Mouse (Mus musculus) right cerebral cortex, adult 18-20 months (tissue): Measurements from ENCODE around the gene Cdc27.

ENCODE experiments used
- DNase-seq: peaks from one replicate; pipeline ENCODE4 v3.0.0; 2022; ENCODE audit warnings: mixed read lengths

Gene Cdc27

DNA sequence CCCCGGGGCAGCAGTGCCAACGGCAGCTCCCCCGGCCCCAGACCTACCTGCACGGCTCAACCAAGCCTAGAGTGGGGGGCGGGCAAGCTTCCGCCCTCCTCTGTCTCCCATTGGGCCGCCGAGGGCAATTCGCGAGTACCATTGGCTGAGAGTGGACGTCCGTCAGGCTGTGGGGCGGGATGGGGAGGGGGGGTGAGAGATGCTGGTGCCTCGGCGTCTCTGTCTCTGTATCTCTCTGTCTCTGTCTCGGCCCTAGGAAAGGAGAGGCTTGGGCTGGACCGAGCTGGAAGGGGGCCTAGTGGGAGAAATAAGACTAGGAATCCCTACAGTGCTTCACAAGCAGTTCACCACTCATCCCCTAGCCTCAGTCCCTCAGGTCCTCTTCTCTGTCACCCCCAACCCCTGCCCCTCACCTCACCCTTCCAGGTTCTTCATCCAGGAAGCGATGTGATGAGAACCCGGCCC lies 81.0 kb downstream of the Cdc27 start:
- DNase-seq: peak; percentile 93

- peak; percentile 8 for DNase-seq
Measured at GRCm38 (mm10) chr11:104468751-104469268, 81.6 kb downstream of the Cdc27 start, which contains the start of gene Kansl1. Gene Kansl1 (minus strand): TSS chr11:104468861.

DNA sequence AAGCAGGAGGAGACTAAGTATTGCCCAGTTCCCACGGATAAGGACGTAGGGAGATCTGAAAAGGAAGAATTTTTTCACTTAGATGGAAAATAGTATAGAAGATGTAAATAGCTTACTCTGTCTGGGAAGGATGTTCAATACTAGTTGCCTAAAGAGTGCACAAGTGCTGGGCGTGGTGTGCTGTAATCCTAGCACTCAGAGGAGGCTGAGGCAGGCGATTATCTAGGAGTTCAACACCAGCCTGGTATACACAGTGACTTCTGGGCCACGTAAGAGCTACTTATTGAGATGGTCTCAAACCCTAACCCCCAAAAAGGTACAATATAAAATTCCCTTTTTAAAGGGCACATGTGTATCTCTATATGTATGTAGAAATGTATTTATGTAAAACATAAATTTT lies 82.7 kb downstream of the Cdc27 start:
- no peak for DNase-seq

DNA sequence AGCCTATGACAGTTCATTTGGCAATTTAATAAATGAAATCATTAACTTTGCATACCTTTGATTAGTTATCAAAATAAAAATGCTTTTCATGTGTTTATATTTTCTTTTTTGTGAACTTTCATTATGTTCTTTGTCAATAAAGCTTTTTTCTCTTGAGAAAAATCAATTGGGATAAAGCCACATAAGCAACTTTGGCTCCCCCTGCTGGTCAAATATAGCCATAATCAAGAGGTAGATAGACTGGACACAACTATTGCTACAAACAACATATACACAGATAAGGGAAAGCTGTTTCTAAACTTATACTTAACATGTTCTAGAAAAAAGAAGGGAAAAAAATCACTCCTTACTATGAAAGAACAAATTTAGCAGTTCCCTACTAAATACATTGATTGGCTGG lies 88.9 kb downstream of the Cdc27 start:
- peak; percentile 42 for DNase-seq

- no peak for DNase-seq
Measured at GRCm38 (mm10) chr11:104459671-104460070, 90.7 kb downstream of the Cdc27 start.

DNA sequence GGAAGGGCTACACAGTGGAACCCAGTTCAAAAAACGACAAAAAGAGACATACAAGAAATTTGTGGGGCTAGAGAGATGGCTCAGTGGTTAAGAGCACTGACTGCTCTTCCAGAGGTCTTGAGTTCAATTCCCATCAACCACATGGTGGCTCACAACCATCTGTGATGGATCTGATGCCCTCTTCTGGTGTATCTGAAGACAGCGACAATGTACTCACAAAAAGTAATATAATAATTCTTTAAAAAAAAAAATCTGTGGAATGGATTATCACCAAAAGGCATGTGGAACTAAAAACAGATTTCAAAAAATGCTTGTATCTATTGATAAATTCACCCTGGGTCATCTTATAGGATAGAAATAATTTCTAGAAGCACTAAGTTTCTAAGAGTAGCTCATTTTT lies 91.9 kb downstream of the Cdc27 start:
- DNase-seq: no peak
